Mouse (Mus musculus) WW6 (cell line): Measurements from ENCODE around the gene Olfr351.

Experiments used
- DNase-seq: peaks from one replicate; pipeline ENCODE4 v3.0.0-alpha.2; 2013; ENCODE audit warnings: low read depth, low spot score

Gene Olfr351

GRCm38 (mm10) chr2:36862560-36862959 is at the start of gene Olfr351:
TSS of gene Olfr351 (minus strand) at chr2:36862660.
- no peak for DNase-seq

- no peak for DNase-seq
These were observed 42.9 kb upstream of the Olfr351 start, which contains the start of gene Olfr354 for GRCm38 (mm10) chr2:36905380-36905779. TSS of gene Olfr354 (plus strand) at chr2:36905680.

GRCm38 (mm10) chr2:36897114-36897513 is 34.7 kb upstream of the Olfr351 start:
- DNase-seq, result no peak

- no peak for DNase-seq
These were observed 30.4 kb upstream of the Olfr351 start, which contains the start of gene Olfr353 for GRCm38 (mm10) chr2:36892836-36893235. TSS of gene Olfr353 (minus strand) at chr2:36892936.

- DNase-seq, result no peak
These were observed 5.7 kb upstream of the Olfr351 start, which contains the start of gene Olfr352 for GRCm38 (mm10) chr2:36868160-36868559. TSS of gene Olfr352 (plus strand) at chr2:36868460.

- DNase-seq, result no peak
These were observed 16.4 kb downstream of the Olfr351 start, which contains the start of gene Olfr350 for GRCm38 (mm10) chr2:36846010-36846409. TSS of gene Olfr350 (plus strand) at chr2:36846310.

GRCm38 (mm10) chr2:36816932-36817331 is 45.5 kb downstream of the Olfr351 start, which contains the start of gene Olfr3:
TSS of gene Olfr3 (minus strand) at chr2:36817032.
- no peak for DNase-seq
